ENCODE assay signal across 7 mouse cellular contexts in the genomic region with DNA sequence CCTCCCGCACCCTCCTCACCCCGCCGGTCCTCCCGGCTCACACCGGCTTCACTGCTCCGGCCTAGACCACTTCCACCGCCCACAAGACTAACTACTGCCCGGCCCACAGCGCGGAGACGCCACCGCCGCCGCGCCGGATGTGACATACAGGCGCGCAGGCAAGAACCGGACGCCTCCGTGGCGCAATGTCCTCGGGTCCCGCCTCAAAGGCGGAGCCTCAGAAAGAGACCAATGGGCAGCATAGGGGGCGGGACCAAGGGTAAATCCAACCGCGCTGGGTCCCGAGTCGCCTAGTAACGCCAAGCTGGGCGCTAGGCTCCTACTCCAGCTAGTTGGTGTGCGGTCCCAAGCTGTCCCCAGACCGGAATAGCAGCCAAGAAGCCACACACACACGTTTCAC. TPM values are rescaled to one million over a fixed set of nuclear protein-coding genes. Genes with fewer than 3 reads are reported as not detected.
DNase-seq lines count a peak whose midpoint lies in the region; ATAC-seq lines count a peak whose summit lies in the region.

TSS of gene Zbtb48 (minus strand) at position 148 of the 400 bp plus-strand sequence.

- peaks cover 25% of the 10 kb centered on the region for H3K36me3 ChIP-seq in embryonic facial prominence, embryonic 12.5 days
- peaks cover 1% of the 10 kb centered on the region; the same call in 1 of the 2 replicates for H3K36me3 ChIP-seq in limb, embryonic 11.5 days (ENCODE audit: control insufficient read depth, insufficient read depth, low read length)
- H3K36me3 ChIP-seq in midbrain, embryonic 14.5 days (ENCODE audit: control insufficient read depth, insufficient read depth, low read length): peaks cover 13% of the 10 kb centered on the region

- H3K27me3 ChIP-seq in embryonic facial prominence, embryonic 12.5 days: peaks cover 7% of the 10 kb centered on the region; the same call in 1 of the 2 replicates
- H3K27me3 ChIP-seq in limb, embryonic 11.5 days (ENCODE audit: control insufficient read depth, insufficient read depth, low read length): no peaks in the 10 kb centered on the region
- no peaks in the 10 kb centered on the region for H3K27me3 ChIP-seq in midbrain, embryonic 14.5 days (ENCODE audit: control insufficient read depth, insufficient read depth, low read length)

- DNase-seq in adrenal gland, postnatal 25 days: peak; percentile 95
- DNase-seq in heart, adult 11 months: peak; percentile 100
- DNase-seq in kidney, adult 18-20 months: peak; percentile 97
- peak; percentile 95 for DNase-seq in limb, embryonic 11.5 days (ENCODE audit: low spot score)
- peak; percentile 99 for DNase-seq in midbrain, embryonic 14.5 days
- peak; percentile 90 to 94 for DNase-seq in spleen, adult 18-20 months

- under 1% methylated on average over 35 of the region's 35 CpGs for WGBS in embryonic facial prominence, embryonic 12.5 days
- 0% methylated on average over 35 of the region's 35 CpGs for WGBS in limb, embryonic 11.5 days
- 1% methylated on average over 35 of the region's 35 CpGs for WGBS in midbrain, embryonic 14.5 days

- H3K4me1 ChIP-seq in embryonic facial prominence, embryonic 12.5 days: peaks cover 38% of the 10 kb centered on the region
- peaks cover 27% of the 10 kb centered on the region for H3K4me1 ChIP-seq in limb, embryonic 11.5 days (ENCODE audit: control insufficient read depth, insufficient read depth, low read length)
- peaks cover 29% of the 10 kb centered on the region for H3K4me1 ChIP-seq in midbrain, embryonic 14.5 days (ENCODE audit: control insufficient read depth, insufficient read depth, low read length)

- peak within 1 kb of the TSS; percentile 96 for H3K4me2 ChIP-seq in embryonic facial prominence, embryonic 12.5 days (replicated peaks)
- H3K4me2 ChIP-seq in limb, embryonic 11.5 days (ENCODE audit: low read depth, severe bottlenecking): peak within 1 kb of the TSS; percentile 83
- peak within 1 kb of the TSS; percentile 96 for H3K4me2 ChIP-seq in midbrain, embryonic 14.5 days (ENCODE audit: low read length)

- peak within 1 kb of the TSS; percentile 83 for H3K9ac ChIP-seq in embryonic facial prominence, embryonic 12.5 days
- H3K9ac ChIP-seq in limb, embryonic 11.5 days (ENCODE audit: low read length): peak within 1 kb of the TSS; percentile 81
- H3K9ac ChIP-seq in midbrain, embryonic 14.5 days (replicated peaks; ENCODE audit: low read length): peak within 1 kb of the TSS; percentile 69

- H3K4me3 ChIP-seq in embryonic facial prominence, embryonic 12.5 days: peak within 1 kb of the TSS; percentile 60
- peak within 1 kb of the TSS; percentile 72 for H3K4me3 ChIP-seq in limb, embryonic 11.5 days (ENCODE audit: low read depth, low read length)
- peak within 1 kb of the TSS; percentile 60 for H3K4me3 ChIP-seq in midbrain, embryonic 14.5 days (replicated peaks; ENCODE audit: low read depth, low read length)

- no peaks in the 10 kb centered on the region for H3K9me3 ChIP-seq in embryonic facial prominence, embryonic 12.5 days
- H3K9me3 ChIP-seq in limb, embryonic 11.5 days (ENCODE audit: control insufficient read depth, low read length): no peaks in the 10 kb centered on the region
- no peaks in the 10 kb centered on the region for H3K9me3 ChIP-seq in midbrain, embryonic 14.5 days (ENCODE audit: control insufficient read depth, low read length)

- peak; percentile 94 for ATAC-seq in embryonic facial prominence, embryonic 12.5 days (ENCODE audit: insufficient number of reproducible peaks, insufficient read depth, low FRiP score, low TSS enrichment)
- peak; percentile 94 for ATAC-seq in limb, embryonic 11.5 days (ENCODE audit: insufficient number of reproducible peaks, low FRiP score, low TSS enrichment, low read depth)
- ATAC-seq in midbrain, embryonic 14.5 days (ENCODE audit: low FRiP score, low TSS enrichment): peak; percentile 97

- no peak within 1 kb of the TSS for H3K27ac ChIP-seq in embryonic facial prominence, embryonic 12.5 days
- 0 out of 2 replicates have a peak within 1 kb of the TSS, but pooled peaks have one; percentile 21 for H3K27ac ChIP-seq in limb, embryonic 11.5 days (replicated peaks; ENCODE audit: low read depth, low read length)
- H3K27ac ChIP-seq in midbrain, embryonic 14.5 days (replicated peaks; ENCODE audit: low read depth, low read length): peak within 1 kb of the TSS; percentile 55

RNA-seq across cellular contexts. Expression of gene Zbtb48, which starts in this region (rescaled TPM):
- 11.0 and 11.6 TPM in 2 replicates for total RNA-seq in adrenal gland, postnatal 25 days (2021)
- 25.3 and 30.2 TPM in 2 replicates for polyA plus RNA-seq in embryonic facial prominence, embryonic 12.5 days (2016; fragmentation: Nextera tagmentation; extraction: Ambion mirVana)
- polyA plus RNA-seq in limb, embryonic 11.5 days (2014; fragmentation: Nextera tagmentation; extraction: Ambion mirVana): 21.0 and 23.9 TPM in 2 replicates
- 19.7 and 21.8 TPM in 2 replicates for polyA plus RNA-seq in midbrain, embryonic 14.5 days (2014; fragmentation: Nextera tagmentation; extraction: Ambion mirVana)
